Comparison of ENCODE assay signal across 8 mouse cellular contexts in the genomic region with DNA sequence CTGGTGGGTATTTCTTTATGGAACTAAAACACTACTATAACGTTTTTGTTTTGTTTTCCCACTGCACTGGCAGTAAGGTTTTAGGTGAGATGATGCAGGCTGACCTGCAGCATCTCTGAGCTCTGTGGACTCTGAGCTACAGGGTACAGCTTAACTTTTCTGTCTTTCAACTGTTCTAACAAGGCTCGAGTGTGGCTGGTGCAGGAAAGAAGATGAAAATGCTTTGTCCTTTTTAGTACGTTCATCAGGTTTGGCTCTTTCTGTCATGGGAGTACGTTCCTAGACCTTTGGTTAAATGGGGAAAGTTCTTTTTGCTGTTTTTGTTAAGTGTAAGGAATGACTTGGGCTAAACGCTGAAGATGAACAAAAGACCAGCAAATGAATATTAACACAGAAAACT. TPM values are rescaled to one million over a fixed set of nuclear protein-coding genes. Genes with fewer than 3 reads are reported as not detected.
DNase-seq lines count a peak whose midpoint lies in the region; ATAC-seq and TF ChIP-seq lines count a peak whose summit lies in the region.

No protein-coding gene starts in this region.

- H3K36me3 ChIP-seq in kidney, embryonic 14.5 days (ENCODE audit: control insufficient read depth, insufficient read depth, low read length), result no peaks in the 10 kb centered on the region
- no peaks in the 10 kb centered on the region; the same call in 1 of the 2 replicates for H3K36me3 ChIP-seq in embryonic facial prominence, embryonic 11.5 days (replicated peaks; ENCODE audit: control insufficient read depth, insufficient read depth, low read depth, low read length)
- no peaks in the 10 kb centered on the region for H3K36me3 ChIP-seq in hindbrain, embryonic 14.5 days (replicated peaks; ENCODE audit: control insufficient read depth, insufficient read depth)
- H3K36me3 ChIP-seq in midbrain, postnatal 0 days (ENCODE audit: insufficient read depth, low read length), result no peaks in the 10 kb centered on the region

- no peak overlapping the region for H3K27ac ChIP-seq in kidney, embryonic 14.5 days (ENCODE audit: low read depth, low read length)
- 0 out of 2 replicates have a peak overlapping the region, but pooled peaks have one; percentile 15 for H3K27ac ChIP-seq in embryonic facial prominence, embryonic 11.5 days (replicated peaks; ENCODE audit: low read depth, low read length)
- H3K27ac ChIP-seq in hindbrain, embryonic 14.5 days, result no peak overlapping the region
- H3K27ac ChIP-seq in midbrain, postnatal 0 days (ENCODE audit: low read depth, low read length), result no peak overlapping the region

- H3K4me3 ChIP-seq in kidney, embryonic 14.5 days (ENCODE audit: low read length), result peak overlapping the region; percentile 47; the same call in 1 of the 2 replicates
- H3K4me3 ChIP-seq in embryonic facial prominence, embryonic 11.5 days (ENCODE audit: low read depth, low read length), result peak overlapping the region; percentile 43
- H3K4me3 ChIP-seq in hindbrain, embryonic 14.5 days (replicated peaks; ENCODE audit: low read length), result peak overlapping the region; percentile 33
- peak overlapping the region; percentile 31; the same call in 1 of the 2 replicates for H3K4me3 ChIP-seq in midbrain, postnatal 0 days (ENCODE audit: low read depth, low read length)

- H3K27me3 ChIP-seq in kidney, embryonic 14.5 days (ENCODE audit: control insufficient read depth, insufficient read depth, low read length), result no peaks in the 10 kb centered on the region
- H3K27me3 ChIP-seq in embryonic facial prominence, embryonic 11.5 days (ENCODE audit: control insufficient read depth, insufficient read depth, low read length), result no peaks in the 10 kb centered on the region
- H3K27me3 ChIP-seq in hindbrain, embryonic 14.5 days (ENCODE audit: control insufficient read depth, insufficient read depth, low read length), result no peaks in the 10 kb centered on the region
- no peaks in the 10 kb centered on the region for H3K27me3 ChIP-seq in midbrain, postnatal 0 days (ENCODE audit: insufficient read depth, low read length)

- H3K4me2 ChIP-seq in kidney, embryonic 14.5 days (replicated peaks; ENCODE audit: low read depth, low read length), result peak overlapping the region; percentile 62
- peak overlapping the region; percentile 27; the same call in 1 of the 2 replicates for H3K4me2 ChIP-seq in embryonic facial prominence, embryonic 11.5 days (ENCODE audit: low read depth, low read length)
- peak overlapping the region; percentile 62 for H3K4me2 ChIP-seq in hindbrain, embryonic 14.5 days (replicated peaks)
- peak overlapping the region; percentile 55 for H3K4me2 ChIP-seq in midbrain, postnatal 0 days (ENCODE audit: low read depth, low read length, poor library complexity, severe bottlenecking)

- no peaks in the 10 kb centered on the region for H3K9me3 ChIP-seq in kidney, embryonic 14.5 days (ENCODE audit: control insufficient read depth, low read length)
- no peaks in the 10 kb centered on the region for H3K9me3 ChIP-seq in embryonic facial prominence, embryonic 11.5 days (replicated peaks; ENCODE audit: control insufficient read depth, low read length)
- H3K9me3 ChIP-seq in hindbrain, embryonic 14.5 days (ENCODE audit: control insufficient read depth, low read length), result no peaks in the 10 kb centered on the region
- H3K9me3 ChIP-seq in midbrain, postnatal 0 days (ENCODE audit: low read length), result no peaks in the 10 kb centered on the region

- TF ChIP-seq CTCF in midbrain, postnatal 0 days (IDR thresholded peaks at IDR 0.05), result no peak

- WGBS in kidney, embryonic 14.5 days, result 49% methylated on average over 5 of the region's 5 CpGs
- WGBS in embryonic facial prominence, embryonic 11.5 days, result 25% methylated on average over 5 of the region's 5 CpGs
- 21% methylated on average over 5 of the region's 5 CpGs for WGBS in hindbrain, embryonic 14.5 days
- WGBS in midbrain, postnatal 0 days, result 31% methylated on average over 5 of the region's 5 CpGs

- no peak overlapping the region for H3K9ac ChIP-seq in kidney, embryonic 14.5 days (ENCODE audit: low read depth, low read length)
- peak overlapping the region; percentile 64 for H3K9ac ChIP-seq in embryonic facial prominence, embryonic 11.5 days (replicated peaks; ENCODE audit: low read length)
- peak overlapping the region; percentile 16; the same call in 1 of the 2 replicates for H3K9ac ChIP-seq in hindbrain, embryonic 14.5 days
- H3K9ac ChIP-seq in midbrain, postnatal 0 days (replicated peaks; ENCODE audit: low read length, poor library complexity, severe bottlenecking), result no peak overlapping the region

- no peak for DNase-seq in kidney, adult 8-10 months
- DNase-seq in embryonic facial prominence, embryonic 11.5 days (ENCODE audit: low spot score), result peak; percentile 34
- DNase-seq in hindbrain, embryonic 14.5 days (ENCODE audit: low spot score), result no peak
- DNase-seq in midbrain, postnatal 0 days (ENCODE audit: low spot score), result no peak
- DNase-seq in urinary bladder, postnatal 36 days (ENCODE audit: low spot score in 2 of 2), result no peak
- DNase-seq in gastrocnemius, adult 8-10 months (ENCODE audit: low spot score in 2 of 2), result no peak
- no peak for DNase-seq in spleen, adult 18-20 months

- H3K4me1 ChIP-seq in kidney, embryonic 14.5 days (ENCODE audit: control insufficient read depth, insufficient read depth, low read length), result no peaks in the 10 kb centered on the region
- H3K4me1 ChIP-seq in embryonic facial prominence, embryonic 11.5 days (ENCODE audit: control insufficient read depth, insufficient read depth, low read length), result peaks cover 3% of the 10 kb centered on the region; the same call in 1 of the 2 replicates
- peaks cover 4% of the 10 kb centered on the region; the same call in 1 of the 2 replicates for H3K4me1 ChIP-seq in hindbrain, embryonic 14.5 days (replicated peaks; ENCODE audit: control insufficient read depth, insufficient read depth, low read length)
- H3K4me1 ChIP-seq in midbrain, postnatal 0 days (ENCODE audit: insufficient read depth, low read length), result no peaks in the 10 kb centered on the region

- ATAC-seq in kidney, embryonic 14.5 days (ENCODE audit: low FRiP score, low TSS enrichment), result no peak
- no peak for ATAC-seq in embryonic facial prominence, embryonic 11.5 days (replicated peaks; ENCODE audit: insufficient number of reproducible peaks, low FRiP score, low TSS enrichment, low read depth)
- no peak for ATAC-seq in hindbrain, embryonic 14.5 days (ENCODE audit: low FRiP score)
- ATAC-seq in midbrain, postnatal 0 days (ENCODE audit: low FRiP score), result no peak

RNA-seq across cellular contexts. Expression of a gene that starts 0.7 kb away (rescaled TPM):
- polyA plus RNA-seq in kidney, embryonic 14.5 days (2014; fragmentation: Nextera tagmentation; extraction: Ambion mirVana), result 7.7 and 8.2 TPM in 2 replicates
- 62.9 and 68.6 TPM in 2 replicates for polyA plus RNA-seq in embryonic facial prominence, embryonic 11.5 days (2014; fragmentation: Nextera tagmentation; extraction: Ambion mirVana)
- polyA plus RNA-seq in hindbrain, embryonic 14.5 days (2014; fragmentation: Nextera tagmentation; extraction: Ambion mirVana), result 2.5 and 3.2 TPM in 2 replicates
- total RNA-seq in midbrain, postnatal 0 days (2014; rRNA removed), result 1.6 and 2.0 TPM in 2 replicates
- 3.1 and 3.2 TPM in 2 replicates for polyA plus RNA-seq in midbrain, postnatal 0 days (2015; fragmentation: Nextera tagmentation; extraction: Ambion mirVana)
- under 1 TPM; 0.36 to 0.54 (median 0.46) TPM for total RNA-seq in gastrocnemius, adult 8-10 months (2022)

RNA-seq across cellular contexts. Expression of a gene that starts 34.1 kb away (rescaled TPM):
- polyA plus RNA-seq in kidney, embryonic 14.5 days (2014; fragmentation: Nextera tagmentation; extraction: Ambion mirVana), result 53.5 and 64.2 TPM in 2 replicates
- polyA plus RNA-seq in embryonic facial prominence, embryonic 11.5 days (2014; fragmentation: Nextera tagmentation; extraction: Ambion mirVana), result 47.1 and 52.9 TPM in 2 replicates
- 25.5 and 32.4 TPM in 2 replicates for polyA plus RNA-seq in hindbrain, embryonic 14.5 days (2014; fragmentation: Nextera tagmentation; extraction: Ambion mirVana)
- 17.2 and 31.3 TPM in 2 replicates for total RNA-seq in midbrain, postnatal 0 days (2014; rRNA removed)
- 8.1 and 13.8 TPM in 2 replicates for polyA plus RNA-seq in midbrain, postnatal 0 days (2015; fragmentation: Nextera tagmentation; extraction: Ambion mirVana)
- 10 to 100 TPM; 12.3 to 17.0 (median 13.6) TPM for total RNA-seq in gastrocnemius, adult 8-10 months (2022)

Comparison
In these comparisons a context has a peak if more than half of its experiments do, and no peak if none do; other contexts are left out.
1. H3K9ac ChIP-seq: peak in embryonic facial prominence, embryonic 11.5 days (single experiment) and hindbrain, embryonic 14.5 days (single experiment); none in kidney, embryonic 14.5 days (single experiment) and midbrain, postnatal 0 days (single experiment).
2. Peak in every context shown above with its lines, with median percentiles within 50 percentile points of each other: H3K4me2 ChIP-seq and H3K4me3 ChIP-seq.